Mouse (Mus musculus) megakaryocyte-erythroid progenitor cell, adult 5-6 weeks (primary cell): Measurements from ENCODE around the gene Osbpl6. TPM values are rescaled to one million over a fixed set of nuclear protein-coding genes. Genes with fewer than 3 reads are reported as not detected.

Source experiments
- ATAC-seq: replicated peaks from 2 replicates; pipeline ENCODE4 v1.8.0; 2016; ENCODE audit warnings: mild to moderate bottlenecking, inconsistent platforms; ENCODE audit not compliant: severe bottlenecking, poor library complexity, low FRiP score, low TSS enrichment
- total RNA-seq, 2 experiments: library from RNA; stranded (forward) in 1 of 2; stranded (reverse) in 1 of 2; fragments of 200-1000, 215-1000 nt in 1 of 2; fragments of >200 nt in 1 of 2; fragmentation: Nextera tagmentation in 1 of 2; gene quantifications; 2 replicates each; pipeline ENCODE4 v1.2.3; 2014 to 2017

The Osbpl6 gene
- not detected in 2 replicates for total RNA-seq (2014; fragmentation: Nextera tagmentation)
- not detected in 2 replicates for total RNA-seq (2017)

DNA sequence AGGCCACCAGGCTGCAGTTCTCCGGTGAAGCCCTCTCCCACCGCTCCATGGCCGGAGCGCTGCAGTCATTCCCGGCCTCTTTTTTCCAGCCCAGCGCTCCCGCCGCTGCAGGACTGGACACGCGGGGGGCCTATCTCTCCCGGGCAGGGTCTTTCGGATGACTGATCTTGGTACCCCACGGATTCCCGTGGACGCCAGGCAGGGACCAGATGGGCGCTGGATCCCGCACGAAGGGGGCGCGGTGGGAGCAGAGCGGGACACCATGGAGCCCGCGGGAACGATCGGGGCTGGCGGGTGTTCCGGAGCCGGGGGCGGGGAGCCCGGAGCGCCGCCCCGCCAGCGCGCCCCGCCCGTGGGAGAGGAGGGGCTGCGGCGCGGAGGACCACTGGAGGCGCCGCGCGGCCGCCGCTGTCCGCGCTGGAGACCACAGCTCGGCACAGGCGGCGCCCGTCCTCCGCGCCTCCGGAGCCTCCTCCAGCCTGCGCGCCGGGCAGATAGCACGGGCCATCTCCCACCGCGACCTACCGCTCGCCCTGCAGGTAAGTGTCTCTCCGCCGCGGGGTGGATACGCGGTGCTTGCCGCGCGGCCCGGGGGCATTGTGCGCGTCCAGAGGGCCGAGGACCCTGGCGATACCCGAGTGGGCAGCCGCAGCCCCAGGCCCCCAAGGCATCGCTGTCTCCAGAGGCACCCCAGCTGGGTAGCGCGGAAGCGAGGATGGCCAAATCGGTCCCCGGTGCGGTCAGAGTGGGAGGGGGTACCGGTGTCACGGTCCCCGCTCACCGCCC lies at the start of gene Osbpl6:
TSS of gene Osbpl6 (plus strand) at position 358 of the 786 bp plus-strand sequence.
- peak; percentile 36; the same call in 1 of the 2 replicates for ATAC-seq

DNA sequence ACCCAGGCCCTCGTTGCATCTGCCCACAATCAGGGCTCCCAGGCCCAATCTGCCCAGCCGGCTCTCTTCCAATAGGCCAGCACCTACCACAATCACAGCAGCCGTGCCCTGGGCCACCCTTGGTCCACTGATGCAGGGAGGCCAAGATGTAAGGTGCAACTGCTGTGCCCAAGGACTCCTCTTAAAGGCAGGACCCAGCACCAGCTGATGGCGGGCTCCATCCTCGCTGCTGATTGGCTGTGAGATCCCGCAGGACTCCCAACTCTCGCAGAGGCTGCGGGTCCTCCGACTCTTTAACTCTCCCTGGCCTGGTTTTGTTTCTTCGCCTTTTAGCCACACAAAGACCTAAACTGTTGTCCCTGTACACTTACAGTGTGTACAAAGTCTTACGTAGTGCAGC lies 46.1 kb upstream of the Osbpl6 start, which contains the start of gene Cyct:
TSS of gene Cyct (minus strand) at position 225 of the 400 bp plus-strand sequence.
- ATAC-seq = no peak

- no peak for ATAC-seq
Measured at GRCm38 (mm10) chr2:76362111-76362510, 44.2 kb upstream of the Osbpl6 start.

DNA sequence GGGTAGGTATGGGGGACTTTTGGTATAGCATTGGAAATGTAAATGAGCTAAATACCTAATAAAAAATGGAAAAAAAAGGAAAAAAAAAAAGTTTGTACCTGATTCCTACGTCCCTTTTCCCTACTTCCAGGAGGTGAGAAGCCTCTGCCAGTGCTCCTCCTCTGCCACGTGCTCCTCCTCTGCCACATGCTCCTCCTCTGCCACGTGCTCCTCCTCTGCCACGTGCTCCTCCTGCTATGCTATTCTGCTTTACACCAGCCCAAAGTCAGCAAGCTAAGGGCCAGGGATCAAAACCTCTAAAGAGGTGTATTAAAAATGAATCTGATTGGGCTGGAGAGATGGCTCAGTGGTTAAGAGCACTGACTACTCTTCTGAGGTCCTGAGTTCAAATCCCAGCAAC lies 40.5 kb upstream of the Osbpl6 start:
- ATAC-seq = no peak

DNA sequence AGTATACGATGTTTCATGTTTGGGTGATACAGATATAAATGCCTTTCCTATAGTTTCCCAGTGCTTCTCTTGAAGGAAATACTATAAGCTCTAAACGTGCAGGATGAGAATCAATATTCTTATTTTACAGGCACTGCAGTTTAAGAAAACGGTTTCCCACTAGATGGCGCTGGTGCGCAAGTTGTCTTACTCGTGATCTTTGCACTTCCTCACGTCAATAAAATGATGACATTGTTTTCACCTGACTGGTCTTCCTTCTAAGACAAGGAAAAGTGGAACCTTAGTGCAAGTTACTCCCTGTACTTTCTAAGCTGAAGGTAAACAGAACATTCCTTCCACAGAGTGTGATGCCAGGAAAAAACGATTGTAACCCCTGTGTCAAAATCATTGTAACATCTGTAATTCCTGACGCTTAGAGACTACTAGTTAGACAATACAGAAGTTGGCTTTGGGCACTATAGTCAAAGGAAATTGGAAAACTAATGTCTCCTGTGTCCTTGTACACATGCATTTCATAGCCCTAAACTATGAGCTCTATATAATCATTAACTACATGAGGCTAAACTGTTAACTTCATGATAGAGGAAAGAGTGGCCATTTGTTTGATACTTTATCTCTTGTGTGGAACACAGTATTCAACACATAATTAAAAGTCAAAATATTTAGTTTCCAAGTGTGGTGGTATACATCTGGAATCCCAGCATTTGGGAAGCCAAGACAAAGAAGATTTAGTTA lies 39.0 kb upstream of the Osbpl6 start:
- ATAC-seq = peak; percentile 57; the same call in 1 of the 2 replicates

DNA sequence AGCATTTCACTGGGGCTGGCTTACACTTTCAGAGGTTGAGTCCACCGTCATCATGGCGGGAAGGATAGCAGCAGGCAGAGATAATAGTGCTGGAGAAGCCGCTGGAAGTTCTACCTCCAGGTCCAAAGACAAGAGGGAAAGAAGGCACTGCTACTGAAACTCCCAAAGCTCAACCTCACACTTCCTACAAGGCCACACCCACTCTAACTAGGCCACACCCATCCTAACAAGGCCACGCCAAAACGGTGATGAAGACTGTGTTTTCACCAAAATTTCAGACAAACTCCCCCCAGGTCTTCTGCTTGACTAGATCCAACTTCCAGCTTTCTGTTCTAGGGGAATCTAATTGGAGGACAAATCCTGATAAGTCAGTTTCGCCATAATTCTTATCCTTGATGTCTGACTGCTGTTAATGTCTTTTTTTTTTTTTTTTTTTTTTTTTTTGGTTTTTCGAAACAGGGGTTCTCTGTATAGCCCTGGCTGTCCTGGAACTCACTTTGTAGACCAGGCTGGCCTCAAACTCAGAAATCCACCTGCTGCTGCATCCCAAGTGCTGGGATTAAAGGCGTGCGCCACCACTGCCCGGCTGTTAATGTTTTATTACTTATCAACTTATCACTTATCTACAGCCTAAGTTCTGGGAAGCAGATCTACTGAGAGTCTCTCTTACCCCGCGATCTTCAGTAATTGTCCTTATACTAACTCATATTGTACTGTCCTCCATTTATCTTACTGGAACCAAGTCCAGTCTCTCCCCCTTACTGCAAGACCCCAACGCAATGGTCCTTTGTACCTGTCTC lies 37.2 kb upstream of the Osbpl6 start:
- no peak for ATAC-seq

DNA sequence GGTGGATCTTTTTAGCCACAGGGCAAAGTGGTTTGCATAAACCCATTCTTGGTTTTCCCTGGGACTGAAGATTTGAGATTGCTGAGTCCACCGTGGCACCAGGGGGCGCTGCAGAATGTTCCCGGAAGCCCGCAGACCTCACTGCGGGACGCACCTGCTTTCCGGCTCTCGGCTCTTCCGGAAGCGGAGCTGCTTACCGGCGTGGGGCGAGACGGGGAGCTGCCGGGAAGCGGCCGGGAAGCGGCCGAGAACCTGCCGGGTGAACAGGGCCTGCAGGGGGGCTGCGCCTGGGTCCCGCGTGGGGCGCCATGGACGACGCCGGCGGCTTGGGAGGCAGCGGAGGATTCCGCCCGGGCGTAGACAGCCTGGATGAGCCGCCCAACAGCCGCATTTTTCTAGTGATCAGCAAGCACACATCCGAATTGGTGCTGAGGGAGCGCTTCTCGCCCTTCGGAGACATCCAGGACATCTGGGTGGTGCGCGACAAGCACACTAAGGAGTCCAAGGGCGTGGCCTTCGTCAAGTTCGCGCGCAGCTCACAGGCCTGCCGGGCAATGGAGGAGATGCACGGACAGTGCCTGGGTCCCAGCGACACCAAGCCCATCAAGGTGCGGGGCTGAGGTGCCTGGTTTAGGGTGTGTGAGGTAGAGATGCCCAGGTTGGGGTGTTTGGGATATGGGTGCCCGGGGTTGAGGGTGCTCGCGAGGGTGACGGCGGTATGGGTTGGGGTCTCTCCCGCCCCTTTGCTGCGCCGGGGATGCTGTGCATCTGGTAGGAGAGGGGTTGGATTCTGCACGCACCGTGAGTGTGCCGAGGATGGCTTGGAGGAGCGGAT lies 36.3 kb upstream of the Osbpl6 start, which contains the start of gene Rbm45:
TSS of gene Rbm45 (plus strand) at position 164 of the 835 bp plus-strand sequence.
- ATAC-seq = peak; percentile 80

- ATAC-seq = no peak
Measured at GRCm38 (mm10) chr2:76370656-76370922, 35.7 kb upstream of the Osbpl6 start.

GRCm38 (mm10) chr2:76372244-76372643 lies 34.1 kb upstream of the Osbpl6 start:
- ATAC-seq = peak; percentile 85

DNA sequence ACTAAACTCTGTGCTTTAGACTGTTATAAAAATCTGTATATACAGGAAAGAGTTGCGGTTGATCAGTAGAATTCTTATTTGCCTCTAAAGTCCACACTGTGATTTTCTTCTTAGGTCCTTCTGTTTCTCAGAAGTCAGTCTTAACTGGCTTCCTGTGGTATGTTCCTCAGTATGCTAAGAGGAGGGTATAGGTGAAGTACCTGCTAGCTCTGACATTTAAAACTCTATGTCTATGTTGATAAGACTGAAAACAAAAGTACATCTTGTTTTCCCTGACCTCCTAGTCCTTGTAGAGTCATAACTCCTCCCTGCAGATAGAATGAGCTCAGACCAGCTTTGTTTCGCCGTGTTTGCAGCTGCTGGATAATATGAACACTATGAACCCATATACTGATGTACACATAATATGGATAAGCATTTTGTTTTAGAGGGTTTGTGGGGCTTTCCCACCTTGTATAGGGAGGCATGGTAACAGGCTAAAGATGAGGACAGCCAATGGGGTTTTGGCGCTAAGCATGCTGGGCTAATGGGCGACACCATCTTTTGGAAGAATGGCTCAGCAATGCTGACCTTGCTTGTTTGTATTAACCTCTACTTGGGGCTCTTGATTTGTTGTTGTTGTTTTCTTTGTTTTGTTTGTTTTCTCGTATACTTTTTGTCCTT lies 31.6 kb upstream of the Osbpl6 start:
- ATAC-seq = no peak

DNA sequence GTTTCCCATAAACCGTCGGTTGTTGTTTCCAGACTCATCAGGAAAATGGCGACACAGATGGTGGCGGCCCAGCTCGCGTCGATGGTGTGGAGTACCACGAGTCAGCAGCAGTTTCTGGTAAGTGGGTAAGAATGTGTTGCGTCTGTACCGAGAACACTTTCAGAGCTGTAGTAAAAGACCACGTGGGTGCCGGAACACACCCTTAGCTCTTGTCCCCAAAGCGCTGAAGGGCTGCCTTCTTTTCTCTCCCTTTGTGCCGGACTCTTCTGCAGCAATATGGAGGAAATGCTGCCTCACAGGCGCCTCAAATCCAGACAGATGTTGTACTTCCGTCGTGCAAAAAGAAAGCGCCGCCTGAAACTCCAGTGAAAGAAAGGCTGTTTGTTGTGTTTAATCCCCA lies 27.7 kb upstream of the Osbpl6 start:
- no peak for ATAC-seq

- no peak for ATAC-seq
Measured at GRCm38 (mm10) chr2:76386531-76386930, 19.8 kb upstream of the Osbpl6 start.

- ATAC-seq = no peak
Measured at GRCm38 (mm10) chr2:76400178-76400577, 6.1 kb upstream of the Osbpl6 start.

DNA sequence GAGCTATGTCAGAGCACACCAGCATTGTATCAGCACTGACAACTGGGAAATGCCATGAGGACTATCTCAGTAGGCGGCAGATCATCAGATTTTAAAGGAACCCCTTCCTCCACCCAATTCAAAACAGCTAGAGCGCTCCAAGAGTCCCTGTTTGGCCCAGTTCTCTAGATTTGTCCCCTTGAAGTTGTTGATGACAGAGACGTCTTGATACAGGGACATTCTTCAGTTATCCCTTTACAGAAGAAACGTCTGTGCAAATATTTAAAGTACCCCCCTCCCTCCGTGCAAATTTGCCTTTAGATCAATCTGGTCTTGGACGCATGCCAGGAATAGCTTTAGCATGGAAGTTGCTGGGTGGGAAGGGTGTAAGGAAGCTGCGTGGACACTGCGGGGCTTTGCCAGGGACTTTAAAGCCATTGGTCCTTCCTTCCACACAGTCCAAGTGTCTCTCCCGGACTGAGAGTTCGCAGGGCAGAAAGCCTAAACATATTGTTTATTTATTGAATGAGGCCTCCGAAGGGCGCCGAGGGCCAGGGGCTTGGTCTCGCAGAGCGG lies 635 bp upstream of the Osbpl6 start:
- ATAC-seq = no peak

DNA sequence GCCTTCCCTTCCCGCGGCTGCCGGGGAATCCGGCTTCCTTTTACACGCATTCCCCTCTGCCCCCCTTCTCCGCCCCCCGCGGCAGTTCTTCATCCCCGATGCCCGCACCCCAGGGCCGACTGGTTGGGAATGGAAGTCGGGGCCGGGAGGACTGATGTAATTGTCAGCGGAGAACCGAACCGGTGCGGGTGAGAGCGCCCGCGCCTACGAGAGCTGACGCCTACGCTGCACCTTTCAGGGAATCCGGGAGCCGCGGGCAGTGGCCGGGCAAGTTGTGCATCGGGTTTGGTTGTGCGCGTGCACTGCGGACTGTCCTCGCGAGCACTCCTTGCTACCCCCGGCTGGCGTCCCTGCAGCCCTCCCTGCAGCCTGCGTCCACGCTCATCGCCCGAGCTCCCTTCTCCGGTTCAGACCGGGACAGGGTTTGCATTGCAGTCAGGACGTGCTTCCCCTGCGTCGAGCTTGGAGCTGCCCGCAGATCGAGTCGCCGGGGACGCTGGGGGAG lies 681 bp downstream of the Osbpl6 start:
- peak; percentile 27; the same call in 1 of the 2 replicates for ATAC-seq

DNA sequence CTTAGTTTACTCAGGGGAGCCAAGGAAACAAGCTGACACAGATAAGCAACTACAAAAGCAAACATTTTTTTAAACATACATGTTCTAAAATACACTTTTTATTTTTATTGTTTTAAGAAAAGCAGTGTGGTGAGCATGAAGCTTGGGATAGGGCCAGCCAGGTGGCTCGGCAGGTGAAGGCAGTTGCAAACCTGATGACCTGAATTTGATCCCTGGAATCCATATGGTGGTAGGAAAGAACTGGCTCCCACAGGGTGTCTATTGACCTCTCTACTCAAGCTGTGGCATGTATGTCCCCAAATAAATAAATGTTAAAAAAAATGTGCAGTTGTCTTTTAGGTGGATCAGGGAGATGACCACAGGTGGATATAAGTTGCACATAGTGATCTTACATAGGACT lies 3.2 kb downstream of the Osbpl6 start:
- no peak for ATAC-seq

DNA sequence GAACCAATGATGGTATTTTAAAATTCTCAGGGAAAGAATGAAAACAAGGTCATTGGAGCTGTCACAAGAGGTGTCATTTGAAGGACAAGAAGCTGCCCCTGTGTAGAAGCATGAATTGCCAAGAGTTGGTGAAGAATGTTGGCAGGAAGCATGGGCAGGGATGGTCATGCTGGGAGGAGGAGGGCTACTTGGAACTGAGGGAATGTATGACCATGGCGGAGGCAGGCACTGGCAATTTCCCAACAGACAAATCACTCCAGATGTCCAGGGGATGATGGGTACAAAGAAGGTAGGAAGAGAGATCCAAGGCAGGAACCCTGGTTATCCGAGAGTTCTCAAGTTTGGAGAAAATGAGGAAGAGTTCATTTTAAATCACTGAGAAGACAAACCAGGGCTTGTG lies 3.7 kb downstream of the Osbpl6 start:
- ATAC-seq = no peak

GRCm38 (mm10) chr2:76412924-76413323 lies 6.6 kb downstream of the Osbpl6 start:
- ATAC-seq = no peak
